Mouse (Mus musculus) ES-E14 (cell line): ENCODE measurements around the gene Wipf1. TPM values are rescaled to one million over a fixed set of nuclear protein-coding genes. Genes with fewer than 3 reads are reported as not detected.

Experiments used
- DNase-seq: peaks from one replicate; pipeline ENCODE4 v3.0.0-alpha.2; 2013; ENCODE audit warnings: low read depth, low spot score
- H3K27ac ChIP-seq: 2 replicates; pipeline ENCODE4 v1.5.1; 2012; ENCODE audit warnings: low read depth, mild to moderate bottlenecking, low read length, moderate library complexity, mixed read lengths; ENCODE audit not compliant: poor library complexity, insufficient read depth, severe bottlenecking
- H3K36me3 ChIP-seq: 2 replicates; pipeline ENCODE4 v1.6.1; 2012; ENCODE audit warnings: mild to moderate bottlenecking, low read length, moderate library complexity, mixed read lengths; ENCODE audit not compliant: control insufficient read depth, poor library complexity, insufficient read depth, severe bottlenecking
- H3K4me1 ChIP-seq, 2 experiments: fragments of 150-350 bp in 1 of 2; sonication (generic) in 1 of 2; 2 replicates each; pipeline ENCODE4 v1.6.1; 2012; ENCODE audit warnings: low read length in 2 of 2, mild to moderate bottlenecking in 1 of 2, mixed read lengths in 1 of 2; ENCODE audit not compliant: control insufficient read depth in 2 of 2, insufficient read depth in 2 of 2, poor library complexity in 1 of 2
- H3K4me3 ChIP-seq, 2 experiments: fragments of 150-350 bp in 1 of 2; sonication (generic) in 1 of 2; 2 replicates each; pipeline ENCODE4 v1.5.1; 2012; ENCODE audit warnings: low read length in 2 of 2, low read depth in 1 of 2, mild to moderate bottlenecking in 1 of 2, mixed read lengths in 1 of 2; ENCODE audit not compliant: insufficient read depth in 1 of 2, poor library complexity in 1 of 2, severe bottlenecking in 1 of 2
- H3K9ac ChIP-seq: 2 replicates; pipeline ENCODE4 v1.6.1; 2012; ENCODE audit warnings: low read depth, mild to moderate bottlenecking, low read length, mixed read lengths; ENCODE audit not compliant: poor library complexity, insufficient read depth, severe bottlenecking
- H3K9me3 ChIP-seq: fragments of 150-350 bp; sonication (generic); 2 replicates; pipeline ENCODE4 v1.6.1; 2012; ENCODE audit warnings: low read depth, mild to moderate bottlenecking, low read length; ENCODE audit not compliant: control insufficient read depth, insufficient read depth
- CHD2 ChIP-seq: IDR thresholded peaks from 2 replicates; pipeline ENCODE4 v1.6.1; 2014; ENCODE audit warnings: mild to moderate bottlenecking, low read depth, low read length, inconsistent platforms
- HCFC1 ChIP-seq: IDR thresholded peaks from 2 replicates; pipeline ENCODE4 v1.6.1; 2012; ENCODE audit warnings: low read length, inconsistent platforms, borderline replicate concordance; ENCODE audit not compliant: insufficient read depth
- MAFK ChIP-seq: IDR thresholded peaks from 2 replicates; pipeline ENCODE4 v1.6.1; 2014; ENCODE audit warnings: mild to moderate bottlenecking, low read depth, low read length, inconsistent platforms; ENCODE audit not compliant: insufficient read depth
- ZC3H11A ChIP-seq: IDR thresholded peaks from 2 replicates; pipeline ENCODE4 v1.6.1; 2012; ENCODE audit warnings: low read depth, mild to moderate bottlenecking, inconsistent platforms, low read length, borderline replicate concordance
- ZNF384 ChIP-seq: IDR thresholded peaks from 2 replicates; pipeline ENCODE4 v1.6.1; 2012; ENCODE audit warnings: low read depth, low read length, inconsistent platforms
- in situ Hi-C, 2 experiments: fragments of 600-800 bp; cut with MboI; formaldehyde crosslinking; loops; one replicate each; pipeline ENCODE4 v1.15.1; 2025; ENCODE audit warnings: low sequenced_read_pairs in 2 of 2, inconsistent platforms in 1 of 2; ENCODE audit not compliant: unreplicated experiment in 2 of 2
- total RNA-seq: library from RNA; depleted of rRNA; stranded (reverse); fragments of 300-350 nt; gene quantifications from 2 replicates; pipeline ENCODE4 v1.2.3, GENCODE M21; 2012

The Wipf1 gene
- total RNA-seq, 1 experiment: 1.2 TPM

- Histone ChIP-seq H3K4me3 (no peak overlapping the region), H3K27ac (no peak overlapping the region), H3K4me1 (no peaks in the 10 kb centered on the region), H3K36me3 (no peaks in the 10 kb centered on the region), H3K9ac (no peak overlapping the region), H3K9me3 (no peaks in the 10 kb centered on the region)
- in situ Hi-C loops: no loop called here
- TF ChIP-seq CHD2 (no peak), MAFK (no peak), ZC3H11A (no peak), ZNF384 (no peak), HCFC1 (no peak)
- DNase-seq: no peak
Observed at GRCm38 (mm10) chr2:73406336-73406915, 123.1 kb downstream of the Wipf1 start.

DNA sequence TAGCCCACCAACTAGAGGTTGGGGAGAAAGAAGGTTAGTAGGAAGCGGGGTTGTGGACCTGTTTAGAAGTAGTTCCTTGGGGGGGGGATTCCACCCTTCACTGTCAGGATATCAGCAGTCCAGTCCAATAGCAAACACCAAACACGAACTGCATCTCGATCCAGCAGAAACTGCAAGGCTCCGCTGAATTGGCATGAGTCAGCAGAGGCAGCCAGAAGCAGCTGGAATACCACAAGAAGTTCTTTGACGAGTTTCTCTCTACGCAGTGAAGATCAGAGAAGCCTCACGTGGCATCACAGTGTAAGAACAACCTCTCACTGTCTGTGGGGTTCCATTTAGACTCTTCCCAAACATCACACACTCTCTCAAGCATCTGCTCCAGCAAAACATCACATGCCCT lies 124.6 kb downstream of the Wipf1 start:
- no peak for DNase-seq
- TF ChIP-seq HCFC1 (no peak), CHD2 (no peak), ZC3H11A (no peak), ZNF384 (no peak), MAFK (no peak)
- Histone ChIP-seq H3K9me3 (no peaks in the 10 kb centered on the region), H3K9ac (no peak overlapping the region), H3K36me3 (no peaks in the 10 kb centered on the region), H3K4me3 (no peak overlapping the region), H3K4me1 (no peaks in the 10 kb centered on the region), H3K27ac (no peak overlapping the region)
- in situ Hi-C loops: no loop called here

DNA sequence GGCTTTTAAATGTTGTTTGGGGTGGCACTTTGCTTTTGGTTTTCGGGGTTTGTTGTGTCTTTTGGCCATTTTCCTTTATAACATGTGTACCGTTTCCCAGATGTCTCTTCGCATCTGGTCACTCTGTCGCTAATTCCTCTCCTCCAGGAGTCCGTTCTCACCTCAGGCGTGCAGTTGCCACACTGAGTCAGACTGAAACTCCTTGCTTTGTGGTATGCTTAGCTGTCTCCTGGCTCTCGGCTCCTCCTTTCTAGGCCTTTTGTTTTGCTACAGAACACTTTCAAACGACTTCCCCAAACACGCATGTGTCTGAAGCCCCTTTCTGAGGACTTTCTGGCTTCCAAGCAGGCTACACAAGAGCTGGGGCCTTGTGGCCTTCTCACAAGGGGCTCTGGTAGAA lies 125.1 kb downstream of the Wipf1 start:
- no peaks in the 10 kb centered on the region for H3K36me3 ChIP-seq
- H3K27ac ChIP-seq: no peak overlapping the region
- TF ChIP-seq ZNF384 (no peak), HCFC1 (no peak), MAFK (no peak), ZC3H11A (no peak), CHD2 (no peak)
- in situ Hi-C loops: no loop called here
- no peaks in the 10 kb centered on the region for H3K9me3 ChIP-seq
- H3K9ac ChIP-seq: no peak overlapping the region
- no peaks in the 10 kb centered on the region for H3K4me1 ChIP-seq
- no peak for DNase-seq
- H3K4me3 ChIP-seq: no peak overlapping the region

GRCm38 (mm10) chr2:73403385-73404013 lies 126.0 kb downstream of the Wipf1 start:
- Histone ChIP-seq H3K36me3 (no peaks in the 10 kb centered on the region), H3K4me3 (no peak overlapping the region), H3K4me1 (no peaks in the 10 kb centered on the region), H3K9me3 (no peaks in the 10 kb centered on the region), H3K9ac (no peak overlapping the region), H3K27ac (no peak overlapping the region)
- no peak for DNase-seq
- in situ Hi-C loops: no loop called here
- no peak for TF ChIP-seq HCFC1
- no peak for TF ChIP-seq MAFK
- no peak for TF ChIP-seq CHD2
- no peak for TF ChIP-seq ZC3H11A

DNA sequence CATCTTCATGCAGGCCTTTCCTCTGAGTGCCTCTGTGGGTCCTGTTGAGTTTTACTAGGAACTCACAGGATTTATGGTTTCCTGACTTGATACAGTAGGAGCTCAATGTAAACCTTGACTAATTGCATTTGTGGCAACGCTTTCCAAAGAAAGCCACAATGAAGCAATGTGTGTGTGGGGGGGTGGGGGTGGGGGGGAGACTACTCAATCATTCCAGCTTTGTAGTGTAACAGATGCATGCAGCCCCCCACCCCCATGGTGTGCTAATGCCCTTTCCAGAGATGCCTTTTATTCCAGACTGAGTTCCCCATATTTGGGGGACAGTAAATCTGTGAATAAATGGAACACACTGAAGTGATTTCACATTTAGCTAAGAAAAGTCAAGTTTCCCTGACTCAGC lies 127.8 kb downstream of the Wipf1 start:
- Histone ChIP-seq H3K36me3 (no peaks in the 10 kb centered on the region), H3K9me3 (no peaks in the 10 kb centered on the region), H3K4me1 (no peaks in the 10 kb centered on the region), H3K4me3 (no peak overlapping the region), H3K9ac (no peak overlapping the region), H3K27ac (no peak overlapping the region)
- TF ChIP-seq HCFC1 (no peak), ZNF384 (no peak)
- DNase-seq: no peak
- in situ Hi-C loops: no loop called here
